Mouse (Mus musculus): ENCODE data around the gene Grm4. TPM values are rescaled to one million over a fixed set of nuclear protein-coding genes. Genes with fewer than 3 reads are reported as not detected.
"Not testable (repeated sequence)": the region's sequence is repeated elsewhere in the genome, so short reads cannot be mapped to it uniquely, and the experiment has no call there.

Grm4 gene
- total RNA-seq, 1 experiment from 2014 or later, result 0.05 TPM

GRCm38 (mm10) chr17:27422726-27423381 is 98.3 kb downstream of the Grm4 start:
- ATAC-seq (replicated peaks; ENCODE audit: low read depth, poor library complexity, severe bottlenecking), result no peak

GRCm38 (mm10) chr17:27422371-27422725 is 98.9 kb downstream of the Grm4 start:
- ATAC-seq (replicated peaks; ENCODE audit: low read depth, poor library complexity, severe bottlenecking), result no peak

GRCm38 (mm10) chr17:27421837-27422236 is 99.4 kb downstream of the Grm4 start:
- no peak for ATAC-seq (replicated peaks; ENCODE audit: low read depth, poor library complexity, severe bottlenecking)

- ATAC-seq (replicated peaks; ENCODE audit: low read depth, poor library complexity, severe bottlenecking), result no peak
Observed at GRCm38 (mm10) chr17:27409006-27409405, 112.2 kb downstream of the Grm4 start.

- ATAC-seq (replicated peaks; ENCODE audit: low read depth, poor library complexity, severe bottlenecking), result no peak
Observed at GRCm38 (mm10) chr17:27408531-27408930, 112.7 kb downstream of the Grm4 start.

GRCm38 (mm10) chr17:27406956-27407355 is 114.2 kb downstream of the Grm4 start:
- no peak for ATAC-seq (replicated peaks; ENCODE audit: low read depth, poor library complexity, severe bottlenecking)

GRCm38 (mm10) chr17:27405376-27406024 is 115.7 kb downstream of the Grm4 start:
- ATAC-seq (replicated peaks; ENCODE audit: low read depth, poor library complexity, severe bottlenecking), result peak; percentile 86

GRCm38 (mm10) chr17:27401200-27401599 is 120.0 kb downstream of the Grm4 start:
- no peak for ATAC-seq (replicated peaks; ENCODE audit: low read depth, poor library complexity, severe bottlenecking)

- no peak for ATAC-seq (replicated peaks; ENCODE audit: low read depth, poor library complexity, severe bottlenecking)
Observed at GRCm38 (mm10) chr17:27393931-27394330, 127.3 kb downstream of the Grm4 start.

- no peak for ATAC-seq (replicated peaks; ENCODE audit: low read depth, poor library complexity, severe bottlenecking)
Observed at GRCm38 (mm10) chr17:27393432-27393831, 127.8 kb downstream of the Grm4 start.

GRCm38 (mm10) chr17:27392918-27393317 is 128.3 kb downstream of the Grm4 start:
- no peak for ATAC-seq (replicated peaks; ENCODE audit: low read depth, poor library complexity, severe bottlenecking)

- no peak for ATAC-seq (replicated peaks; ENCODE audit: low read depth, poor library complexity, severe bottlenecking)
Observed at GRCm38 (mm10) chr17:27390019-27390418, 131.2 kb downstream of the Grm4 start.

GRCm38 (mm10) chr17:27389221-27390000 is 131.8 kb downstream of the Grm4 start:
- no peak for ATAC-seq (replicated peaks; ENCODE audit: low read depth, poor library complexity, severe bottlenecking)

- ATAC-seq (replicated peaks; ENCODE audit: low read depth, poor library complexity, severe bottlenecking), result no peak
Observed at GRCm38 (mm10) chr17:27386438-27386837, 134.8 kb downstream of the Grm4 start.

GRCm38 (mm10) chr17:27385513-27386261 is 135.5 kb downstream of the Grm4 start:
- ATAC-seq (replicated peaks; ENCODE audit: low read depth, poor library complexity, severe bottlenecking), result no peak

- ATAC-seq (replicated peaks; ENCODE audit: low read depth, poor library complexity, severe bottlenecking), result no peak
Observed at GRCm38 (mm10) chr17:27382916-27383315, 138.3 kb downstream of the Grm4 start.

- not testable (repeated sequence) for ATAC-seq (replicated peaks; ENCODE audit: low read depth, poor library complexity, severe bottlenecking)
Observed at GRCm38 (mm10) chr17:27380911-27381459, 140.2 kb downstream of the Grm4 start.

GRCm38 (mm10) chr17:27378977-27379376 is 142.2 kb downstream of the Grm4 start:
- no peak for ATAC-seq (replicated peaks; ENCODE audit: low read depth, poor library complexity, severe bottlenecking)

- no peak for ATAC-seq (replicated peaks; ENCODE audit: low read depth, poor library complexity, severe bottlenecking)
Observed at GRCm38 (mm10) chr17:27377151-27377550, 144.1 kb downstream of the Grm4 start.

GRCm38 (mm10) chr17:27375551-27375950 is 145.7 kb downstream of the Grm4 start:
- ATAC-seq (replicated peaks; ENCODE audit: low read depth, poor library complexity, severe bottlenecking), result peak; percentile 50

Data from common myeloid progenitor, adult 5-6 weeks (primary cell).